Mouse (Mus musculus) brown adipose tissue, adult 24 weeks (tissue): ENCODE measurements around the gene Exoc6. TPM values are rescaled to one million over a fixed set of nuclear protein-coding genes. Genes with fewer than 3 reads are reported as not detected.

Experiments
- H3K27ac ChIP-seq: fragments of 200-500 bp; replicated peaks from 2 replicates; pipeline ENCODE4 v1.5.1; 2012; ENCODE audit warnings: low read depth, mild to moderate bottlenecking, low read length
- H3K4me1 ChIP-seq: fragments of 200-500 bp; 2 replicates; pipeline ENCODE4 v1.6.1; 2012; ENCODE audit warnings: low read length, mixed read lengths; ENCODE audit not compliant: control insufficient read depth, insufficient read depth, insufficient read length
- H3K4me3 ChIP-seq: fragments of 200-500 bp; 2 replicates; pipeline ENCODE4 v1.5.1; 2012; ENCODE audit warnings: low read depth, mild to moderate bottlenecking, low read length, moderate library complexity; ENCODE audit not compliant: insufficient read depth
- polyA plus RNA-seq: library from polyadenylated mRNA; stranded (reverse); fragments of >200 nt; gene quantifications from 2 replicates; pipeline ENCODE4 v1.2.4, GENCODE M21; 2012; ENCODE audit not compliant: missing spikeins, insufficient read depth, insufficient read length

Gene Exoc6
- polyA plus RNA-seq, 1 experiment: 15.8 TPM

DNA sequence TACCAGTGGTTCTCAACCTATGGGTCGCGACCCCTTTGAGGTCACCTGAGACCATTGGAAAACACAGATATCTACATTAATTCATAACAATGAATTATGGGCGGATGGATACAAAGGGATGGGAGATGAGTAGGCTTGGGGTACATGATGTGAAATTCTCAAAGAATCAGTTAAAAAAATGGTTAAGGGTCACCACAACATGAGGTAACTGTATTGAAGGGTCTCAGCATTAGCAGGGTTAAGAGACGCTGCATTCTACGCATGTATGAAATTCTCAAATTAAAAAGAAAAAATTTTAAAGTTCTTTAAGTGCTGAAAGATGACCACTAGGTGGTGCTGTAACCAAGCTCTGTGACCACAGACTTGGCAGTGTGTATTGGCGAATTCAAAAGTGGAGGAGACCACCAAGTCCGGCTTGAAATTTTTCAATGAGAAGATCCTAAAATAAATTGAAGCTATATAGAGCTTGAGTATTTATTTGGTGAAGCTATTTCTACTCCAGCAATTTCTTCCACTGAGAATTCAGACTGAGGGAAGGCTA lies 20.2 kb upstream of the Exoc6 start:
- H3K4me1 ChIP-seq: peaks cover 5% of the 10 kb centered on the region
- no peak overlapping the region for H3K4me3 ChIP-seq
- no peak overlapping the region for H3K27ac ChIP-seq

DNA sequence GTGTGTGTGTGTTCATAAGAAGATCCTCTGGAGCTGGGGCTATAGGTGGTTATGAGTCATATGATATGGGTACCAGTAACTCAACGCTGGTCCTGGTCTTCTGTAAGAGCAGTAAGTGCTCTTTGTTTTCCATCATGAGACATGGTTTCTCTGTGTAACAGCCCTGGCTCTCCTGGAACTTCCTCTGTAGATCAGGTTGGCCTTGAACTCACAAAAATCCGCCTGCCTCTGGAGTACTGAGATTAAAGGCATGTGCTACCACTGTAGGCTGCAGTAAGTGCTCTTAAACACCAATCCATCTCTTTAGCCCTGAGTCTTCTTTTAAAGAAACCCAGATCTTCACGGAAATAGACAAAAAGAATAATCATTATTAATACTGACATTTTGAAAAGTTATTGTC lies 19.6 kb upstream of the Exoc6 start:
- Histone ChIP-seq H3K4me1 (peaks cover 7% of the 10 kb centered on the region), H3K4me3 (no peak overlapping the region), H3K27ac (no peak overlapping the region)

- H3K27ac ChIP-seq: no peak overlapping the region
- no peak overlapping the region for H3K4me3 ChIP-seq
- H3K4me1 ChIP-seq: peaks cover 7% of the 10 kb centered on the region
These were observed 18.9 kb upstream of the Exoc6 start for GRCm38 (mm10) chr19:37531200-37531845.

DNA sequence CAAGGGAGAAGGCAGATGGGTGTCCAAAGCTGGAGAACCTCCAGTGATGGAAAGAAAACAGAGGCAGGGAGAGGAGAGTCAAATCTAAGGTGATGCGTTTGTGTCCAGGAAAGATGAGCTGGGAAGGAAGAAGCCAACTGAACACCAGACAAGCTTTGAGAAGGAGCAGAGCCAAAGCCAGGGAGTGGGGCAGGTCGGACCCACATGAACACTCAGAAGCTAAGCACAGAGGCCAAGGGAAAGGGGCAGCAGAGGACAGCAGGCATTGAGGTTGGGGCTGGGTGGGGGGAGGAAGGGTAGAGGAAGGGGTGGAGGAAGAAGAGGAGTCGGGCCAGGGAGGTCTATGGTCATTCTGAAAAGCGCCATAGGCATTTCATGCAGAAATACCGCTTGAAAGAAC lies 17.0 kb upstream of the Exoc6 start:
- peaks cover 4% of the 10 kb centered on the region; the same call in 1 of the 2 replicates for H3K4me1 ChIP-seq
- H3K27ac ChIP-seq: no peak overlapping the region
- H3K4me3 ChIP-seq: no peak overlapping the region

DNA sequence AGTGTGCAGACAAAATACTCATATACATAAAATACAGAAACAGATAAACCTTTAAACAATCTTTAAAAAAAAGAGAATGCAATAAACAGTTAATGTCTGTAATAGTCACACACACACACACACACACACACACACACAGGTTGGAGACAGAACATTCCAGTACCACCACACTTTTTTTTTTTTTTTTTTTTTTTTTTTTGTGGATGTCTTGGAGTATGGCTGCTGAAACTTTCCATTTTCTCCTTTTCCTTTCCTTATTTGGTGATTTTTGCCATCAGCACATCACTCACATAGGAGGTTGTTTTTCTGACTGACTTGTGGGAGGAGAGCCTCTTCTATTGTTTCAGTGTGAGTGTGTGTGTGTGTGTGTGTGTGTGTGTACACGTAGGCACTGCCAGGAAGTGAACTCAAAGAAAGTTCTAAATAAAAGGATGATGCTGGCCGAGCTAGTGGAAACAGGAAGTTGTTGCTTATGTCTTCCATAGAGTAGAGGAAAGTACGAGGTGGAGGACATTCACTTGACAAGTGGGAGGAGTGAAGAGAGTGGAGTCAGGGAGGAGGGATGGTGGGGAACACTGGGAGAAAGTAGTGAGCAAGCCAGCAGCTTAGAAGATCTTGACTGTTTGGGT lies 15.4 kb upstream of the Exoc6 start:
- Histone ChIP-seq H3K27ac (peak overlapping the region; percentile 67; the same call in 1 of the 2 replicates), H3K4me3 (no peak overlapping the region), H3K4me1 (peaks cover 17% of the 10 kb centered on the region)

DNA sequence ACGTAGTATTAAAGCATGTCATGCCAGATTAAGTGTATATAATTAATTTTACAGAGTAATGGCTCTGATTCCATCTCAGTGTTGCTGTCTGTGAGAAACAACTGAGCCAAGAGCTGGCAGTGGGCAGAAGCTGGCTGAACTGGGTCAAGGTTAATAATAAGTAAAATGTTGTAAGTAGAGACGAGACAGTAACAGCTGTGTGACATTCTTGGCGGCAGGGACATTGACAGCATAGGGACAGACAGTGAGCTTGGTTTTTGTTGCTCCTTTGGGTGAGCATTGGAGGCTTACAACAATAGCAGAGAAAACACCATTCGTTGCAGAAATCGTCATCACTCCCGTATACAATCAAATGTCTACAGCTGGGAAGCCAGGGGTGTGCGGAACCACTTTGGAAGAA lies 13.8 kb upstream of the Exoc6 start:
- no peak overlapping the region for H3K27ac ChIP-seq
- peaks cover 17% of the 10 kb centered on the region for H3K4me1 ChIP-seq
- no peak overlapping the region for H3K4me3 ChIP-seq

- Histone ChIP-seq H3K4me3 (no peak overlapping the region), H3K4me1 (peaks cover 17% of the 10 kb centered on the region), H3K27ac (no peak overlapping the region)
These were observed 12.5 kb upstream of the Exoc6 start for GRCm38 (mm10) chr19:37537717-37538116.

GRCm38 (mm10) chr19:37540201-37540600 lies 10.0 kb upstream of the Exoc6 start:
- H3K4me1 ChIP-seq: peaks cover 19% of the 10 kb centered on the region
- H3K27ac ChIP-seq: peak overlapping the region; percentile 98
- H3K4me3 ChIP-seq: no peak overlapping the region

DNA sequence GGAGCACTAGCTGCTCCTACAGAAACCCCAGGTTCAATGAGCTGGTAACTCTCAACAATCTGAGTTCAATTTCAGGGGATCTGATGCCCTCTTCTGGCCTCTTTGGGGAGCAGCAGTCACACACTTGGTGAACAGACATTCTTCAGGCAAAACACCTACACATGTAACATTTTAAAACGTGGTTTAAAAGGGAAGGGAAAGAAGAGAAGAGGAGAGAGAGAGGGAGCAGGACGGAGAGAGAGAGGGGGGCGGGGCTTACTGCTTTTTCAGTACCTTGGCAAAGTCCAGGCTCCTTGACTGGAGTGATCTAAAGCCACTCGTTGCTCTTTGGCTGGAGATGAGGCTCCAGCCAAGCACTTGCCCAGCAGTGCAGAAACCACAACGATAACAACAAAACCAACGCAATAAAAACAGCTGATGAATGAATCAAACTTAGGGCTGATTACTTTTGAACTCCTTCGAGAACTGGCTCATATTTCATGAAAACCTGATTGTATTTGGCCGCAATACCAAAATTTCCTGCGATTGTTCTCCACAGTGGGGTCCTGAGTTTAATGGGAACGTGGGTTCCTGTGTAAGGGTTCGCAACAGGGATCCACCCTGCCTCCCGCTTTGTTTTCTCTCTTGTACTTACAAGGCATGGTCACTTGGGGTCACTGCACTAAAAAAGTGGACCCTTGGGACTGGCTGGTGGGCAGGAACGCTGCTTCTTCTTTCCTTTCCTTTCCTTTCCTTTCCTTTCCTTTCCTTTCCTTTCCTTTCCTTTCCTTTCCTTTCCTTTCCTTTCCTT lies 6.5 kb upstream of the Exoc6 start:
- Histone ChIP-seq H3K27ac (peak overlapping the region; percentile 97), H3K4me1 (peaks cover 19% of the 10 kb centered on the region), H3K4me3 (peak overlapping the region; percentile 21; the same call in 1 of the 2 replicates)

- H3K4me1 ChIP-seq: peaks cover 11% of the 10 kb centered on the region
- H3K4me3 ChIP-seq: no peak overlapping the region
- peak overlapping the region; percentile 76 for H3K27ac ChIP-seq
These were observed 5.7 kb upstream of the Exoc6 start for GRCm38 (mm10) chr19:37544476-37544875.

DNA sequence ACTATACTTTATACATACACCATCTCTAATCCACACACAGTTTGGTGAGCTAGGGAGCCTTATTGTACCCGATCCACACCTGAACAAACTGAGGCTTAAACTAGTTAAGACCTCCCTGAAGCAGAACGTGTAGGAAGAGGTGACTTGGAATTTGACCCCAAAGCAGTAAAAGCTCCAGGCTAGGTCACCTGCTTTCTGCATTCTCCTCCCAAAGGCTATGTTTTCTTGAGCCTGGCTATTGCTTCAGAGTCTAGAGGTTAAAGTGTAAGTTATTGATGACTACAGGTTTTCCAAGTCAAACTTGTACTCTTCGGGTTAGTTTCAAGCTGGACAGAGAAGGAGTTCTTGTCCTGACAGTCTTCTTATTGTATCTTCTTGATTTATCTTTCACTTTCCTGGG lies 5.0 kb upstream of the Exoc6 start:
- peaks cover 10% of the 10 kb centered on the region for H3K4me1 ChIP-seq
- no peak overlapping the region for H3K4me3 ChIP-seq
- H3K27ac ChIP-seq: no peak overlapping the region

- Histone ChIP-seq H3K4me3 (no peak overlapping the region), H3K27ac (no peak overlapping the region), H3K4me1 (peaks cover 10% of the 10 kb centered on the region)
These were observed 4.5 kb upstream of the Exoc6 start for GRCm38 (mm10) chr19:37545725-37546124.

DNA sequence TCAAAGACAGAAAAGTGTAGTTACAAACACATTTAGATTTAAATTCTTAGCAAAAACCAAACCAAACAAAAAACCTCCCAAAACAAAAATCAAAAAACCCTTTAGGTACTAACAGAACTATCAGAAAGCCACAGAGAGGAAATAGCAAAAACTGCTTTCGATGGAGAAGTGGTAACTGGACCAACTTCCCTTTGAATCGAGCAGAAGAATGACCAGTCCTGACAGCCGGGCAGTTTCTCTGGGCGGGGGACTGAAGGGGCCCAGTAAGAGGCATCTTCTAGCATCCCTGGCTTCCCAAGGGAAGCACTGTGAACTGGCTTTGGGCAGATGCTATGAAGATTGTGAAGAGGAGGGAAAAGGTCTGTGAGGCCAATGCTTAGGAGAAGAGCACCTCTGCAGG lies 3.4 kb upstream of the Exoc6 start:
- Histone ChIP-seq H3K4me1 (peaks cover 10% of the 10 kb centered on the region), H3K27ac (no peak overlapping the region), H3K4me3 (no peak overlapping the region)

GRCm38 (mm10) chr19:37551040-37551566 lies 885 bp downstream of the Exoc6 start:
- H3K4me1 ChIP-seq: peaks cover 12% of the 10 kb centered on the region
- H3K27ac ChIP-seq: peak overlapping the region; percentile 99
- peak overlapping the region; percentile 99 for H3K4me3 ChIP-seq
